Mouse (Mus musculus) midbrain, embryonic 13.5 days (tissue): ENCODE measurements around the gene Spef2. TPM values are rescaled to one million over a fixed set of nuclear protein-coding genes. Genes with fewer than 3 reads are reported as not detected.
"Not testable (repeated sequence)": the region's sequence is repeated elsewhere in the genome, so short reads cannot be mapped to it uniquely, and the experiment has no call there.

Experiments used
- ATAC-seq: fragments of 200-750 bp; cut with Nextera tagmentation; 2 replicates; pipeline ENCODE4 v1.8.0; 2017; ENCODE audit warnings: mild to moderate bottlenecking, moderate TSS enrichment, moderate library complexity
- H3K27ac ChIP-seq: fragments of 300-500 bp; sonication (generic); 2 replicates; pipeline ENCODE4 v1.5.1; 2015; ENCODE audit warnings: inconsistent platforms, mild to moderate bottlenecking, moderate library complexity
- H3K27me3 ChIP-seq: fragments of 300-500 bp; sonication (generic); 2 replicates; pipeline ENCODE4 v1.6.1; 2015; ENCODE audit warnings: mild to moderate bottlenecking, inconsistent platforms
- H3K36me3 ChIP-seq: fragments of 300-500 bp; sonication (generic); 2 replicates; pipeline ENCODE4 v1.6.1; 2015; ENCODE audit warnings: mild to moderate bottlenecking, inconsistent platforms
- H3K4me1 ChIP-seq: fragments of 300-500 bp; sonication (generic); replicated peaks from 2 replicates; pipeline ENCODE4 v1.6.1; 2015; ENCODE audit warnings: inconsistent platforms
- H3K4me2 ChIP-seq: fragments of 300-500 bp; sonication (generic); replicated peaks from 2 replicates; pipeline ENCODE4 v1.6.1; 2015; ENCODE audit warnings: moderate library complexity, mild to moderate bottlenecking, inconsistent platforms
- H3K4me3 ChIP-seq: fragments of 300-500 bp; sonication (generic); replicated peaks from 2 replicates; pipeline ENCODE4 v1.5.1; 2015; ENCODE audit warnings: mild to moderate bottlenecking, inconsistent platforms
- H3K9ac ChIP-seq: fragments of 300-500 bp; sonication (generic); replicated peaks from 2 replicates; pipeline ENCODE4 v1.6.1; 2015; ENCODE audit warnings: mild to moderate bottlenecking, inconsistent platforms
- H3K9me3 ChIP-seq: fragments of 300-500 bp; sonication (generic); 2 replicates; pipeline ENCODE4 v1.6.1; 2016; ENCODE audit warnings: mild to moderate bottlenecking, inconsistent platforms
- WGBS: fragments of 180-500 bp; shearing (Covaris S2); methylation state at CpG from one replicate; pipeline ENCODE4 v1.1.7; 2015; 5-methylcytosine and 5-hydroxymethylcytosine counted together
- polyA plus RNA-seq: library from polyadenylated mRNA; unstranded; fragments of >200 nt; fragmentation: Nextera tagmentation; extraction: Ambion mirVana; gene quantifications from 2 replicates; pipeline ENCODE4 v1.2.1, GENCODE M21; 2015

Gene Spef2
- polyA plus RNA-seq, 1 experiment from 2014 or later: 1.0 TPM

- WGBS: 88% methylated on average over 7 of the region's 7 CpGs
- Histone ChIP-seq H3K36me3 (no peaks in the 10 kb centered on the region), H3K4me3 (no peak overlapping the region), H3K4me1 (no peaks in the 10 kb centered on the region), H3K27me3 (no peaks in the 10 kb centered on the region), H3K9ac (no peak overlapping the region), H3K4me2 (no peak overlapping the region), H3K9me3 (no peaks in the 10 kb centered on the region), H3K27ac (no peak overlapping the region)
- no peak for ATAC-seq
Measured at GRCm38 (mm10) chr15:9572664-9573063, 176.0 kb downstream of the Spef2 start.

GRCm38 (mm10) chr15:9571896-9572295, 176.8 kb downstream of the Spef2 start:
- ATAC-seq: no peak
- Histone ChIP-seq H3K36me3 (no peaks in the 10 kb centered on the region), H3K9ac (no peak overlapping the region), H3K27me3 (no peaks in the 10 kb centered on the region), H3K4me3 (no peak overlapping the region), H3K27ac (no peak overlapping the region), H3K9me3 (no peaks in the 10 kb centered on the region), H3K4me1 (no peaks in the 10 kb centered on the region), H3K4me2 (no peak overlapping the region)
- 93% methylated on average over 2 of the region's 2 CpGs for WGBS

- Histone ChIP-seq H3K4me2 (no peak overlapping the region), H3K9ac (no peak overlapping the region), H3K27me3 (no peaks in the 10 kb centered on the region), H3K4me1 (no peaks in the 10 kb centered on the region), H3K9me3 (no peaks in the 10 kb centered on the region), H3K4me3 (no peak overlapping the region), H3K27ac (no peak overlapping the region), H3K36me3 (no peaks in the 10 kb centered on the region)
- no peak for ATAC-seq
- WGBS: 91% methylated on average over 4 of the region's 4 CpGs
Measured at GRCm38 (mm10) chr15:9567316-9567715, 181.4 kb downstream of the Spef2 start.

- Histone ChIP-seq H3K4me2 (no peak overlapping the region), H3K9ac (no peak overlapping the region), H3K4me1 (no peaks in the 10 kb centered on the region), H3K9me3 (no peaks in the 10 kb centered on the region), H3K27me3 (no peaks in the 10 kb centered on the region), H3K36me3 (no peaks in the 10 kb centered on the region), H3K4me3 (no peak overlapping the region), H3K27ac (no peak overlapping the region)
- 92% methylated on average over 6 of the region's 6 CpGs for WGBS
- no peak for ATAC-seq
Measured at GRCm38 (mm10) chr15:9565396-9565795, 183.3 kb downstream of the Spef2 start.

- 82% methylated on average over 3 of the region's 3 CpGs for WGBS
- no peak for ATAC-seq
- Histone ChIP-seq H3K27ac (no peak overlapping the region), H3K9me3 (no peaks in the 10 kb centered on the region), H3K4me2 (no peak overlapping the region), H3K4me3 (no peak overlapping the region), H3K4me1 (no peaks in the 10 kb centered on the region), H3K27me3 (no peaks in the 10 kb centered on the region), H3K36me3 (no peaks in the 10 kb centered on the region), H3K9ac (no peak overlapping the region)
Measured at GRCm38 (mm10) chr15:9564156-9564555, 184.5 kb downstream of the Spef2 start.

GRCm38 (mm10) chr15:9557264-9557663, 191.4 kb downstream of the Spef2 start:
- not testable (repeated sequence) for H3K4me1 ChIP-seq, H3K36me3 ChIP-seq, H3K27me3 ChIP-seq, H3K9me3 ChIP-seq, ATAC-seq, H3K27ac ChIP-seq, H3K4me3 ChIP-seq, H3K4me2 ChIP-seq, H3K9ac ChIP-seq
- WGBS: 95% methylated on average over 15 of the region's 15 CpGs

GRCm38 (mm10) chr15:9548951-9549350, 199.7 kb downstream of the Spef2 start:
- H3K4me3 ChIP-seq: no peak overlapping the region
- no peak overlapping the region for H3K9ac ChIP-seq
- no peaks in the 10 kb centered on the region for H3K9me3 ChIP-seq
- H3K27me3 ChIP-seq: no peaks in the 10 kb centered on the region
- no peak for ATAC-seq
- H3K4me1 ChIP-seq: no peaks in the 10 kb centered on the region
- H3K36me3 ChIP-seq: no peaks in the 10 kb centered on the region
- H3K27ac ChIP-seq: no peak overlapping the region
- WGBS: 95% methylated on average over 2 of the region's 2 CpGs
- H3K4me2 ChIP-seq: no peak overlapping the region

GRCm38 (mm10) chr15:9535200-9535599, 213.5 kb downstream of the Spef2 start:
- no peak overlapping the region for H3K27ac ChIP-seq
- no peak for ATAC-seq
- no peaks in the 10 kb centered on the region for H3K9me3 ChIP-seq
- no peak overlapping the region for H3K4me3 ChIP-seq
- H3K36me3 ChIP-seq: no peaks in the 10 kb centered on the region
- 68% methylated on average over 1 of the region's 1 CpGs for whole genome bisulfite sequencing
- H3K9ac ChIP-seq: no peak overlapping the region
- no peak overlapping the region for H3K4me2 ChIP-seq
- H3K4me1 ChIP-seq: no peaks in the 10 kb centered on the region
- H3K27me3 ChIP-seq: no peaks in the 10 kb centered on the region

- H3K9ac ChIP-seq: no peak overlapping the region
- H3K9me3 ChIP-seq: no peaks in the 10 kb centered on the region
- no peaks in the 10 kb centered on the region for H3K4me1 ChIP-seq
- no peaks in the 10 kb centered on the region for H3K36me3 ChIP-seq
- no peak overlapping the region for H3K4me3 ChIP-seq
- no peaks in the 10 kb centered on the region for H3K27me3 ChIP-seq
- ATAC-seq: no peak
- no peak overlapping the region for H3K27ac ChIP-seq
- no peak overlapping the region for H3K4me2 ChIP-seq
- WGBS: 98% methylated on average over 3 of the region's 3 CpGs
Measured at GRCm38 (mm10) chr15:9533356-9533902, 215.2 kb downstream of the Spef2 start.

- H3K27me3 ChIP-seq: no peaks in the 10 kb centered on the region
- H3K27ac ChIP-seq: no peak within 1 kb of the TSS
- no peak for ATAC-seq
- no peak within 1 kb of the TSS for H3K4me3 ChIP-seq
- H3K4me2 ChIP-seq: no peak within 1 kb of the TSS
- no peak within 1 kb of the TSS for H3K9ac ChIP-seq
- 92% methylated on average over 4 of the region's 4 CpGs for WGBS
- H3K4me1 ChIP-seq: no peaks in the 10 kb centered on the region
- no peaks in the 10 kb centered on the region for H3K36me3 ChIP-seq
- no peaks in the 10 kb centered on the region for H3K9me3 ChIP-seq
Measured at GRCm38 (mm10) chr15:9530076-9530475, 218.6 kb downstream of the Spef2 start, which contains the start of gene Il7r. Gene Il7r, minus strand, starts transcription at chr15:9530176.

GRCm38 (mm10) chr15:9529646-9530045, 219.0 kb downstream of the Spef2 start:
- H3K27me3 ChIP-seq: no peaks in the 10 kb centered on the region
- no peak for ATAC-seq
- no peak overlapping the region for H3K9ac ChIP-seq
- H3K4me1 ChIP-seq: no peaks in the 10 kb centered on the region
- H3K9me3 ChIP-seq: no peaks in the 10 kb centered on the region
- H3K36me3 ChIP-seq: no peaks in the 10 kb centered on the region
- H3K27ac ChIP-seq: no peak overlapping the region
- WGBS: 82% methylated on average over 3 of the region's 3 CpGs
- H3K4me3 ChIP-seq: no peak overlapping the region
- H3K4me2 ChIP-seq: no peak overlapping the region
